Mouse (Mus musculus) adrenal gland, postnatal 4 days (tissue): Measurements from ENCODE around the gene Mpst. TPM values are rescaled to one million over a fixed set of nuclear protein-coding genes. Genes with fewer than 3 reads are reported as not detected.

Experiments used
- total RNA-seq, 2 experiments: library from RNA; stranded (reverse); gene quantifications; 2 replicates each; pipeline ENCODE4 v1.2.3; 2021

Mpst gene
- total RNA-seq, 2 experiments from 2014 or later = 52.8 to 53.8 TPM

Other genes with a start within 250 kb of the Mpst start
- 10 to 100 TPM; 32.1 to 32.8 TPM for gene Ift27, start 232.3 kb upstream of the Mpst start, total RNA-seq
- 10 to 100 TPM in 1 of 2 experiments, 1 to 10 TPM in 1; 2.8 to 13.4 TPM for gene Pvalb, start 200.0 kb upstream of the Mpst start, total RNA-seq
- 1 to 10 TPM; 3.6 to 4.9 TPM for gene Ncf4, start 161.6 kb upstream of the Mpst start, total RNA-seq
- gene Csf2rb2, start 100.7 kb upstream of the Mpst start, total RNA-seq = 1 to 10 TPM; 1.7 to 2.1 TPM
- gene Csf2rb, start 80.7 kb upstream of the Mpst start, total RNA-seq = 10 to 100 TPM; 10.9 to 13.4 TPM
- gene Tex33, start 10.5 kb upstream of the Mpst start, total RNA-seq = not detected
- gene Tst, start 509 bp upstream of the Mpst start, total RNA-seq = 100 to 1,000 TPM; 217 to 242 TPM
- 100 to 1,000 TPM; 107 to 113 TPM for gene Kctd17, start 22.1 kb downstream of the Mpst start, total RNA-seq
- gene Tmprss6, start 62.2 kb downstream of the Mpst start, total RNA-seq = 10 to 100 TPM in 1 of 2 experiments, 1 to 10 TPM in 1; 1.8 to 22.4 TPM
- gene Il2rb, start 88.9 kb downstream of the Mpst start, total RNA-seq = 1 to 10 TPM in 1 of 2 experiments, under 1 TPM in 1; 0.64 to 1.3 TPM
- 10 to 100 TPM; 81.8 to 93.0 TPM for gene C1qtnf6, start 125.0 kb downstream of the Mpst start, total RNA-seq
- 1 to 10 TPM in 1 of 2 experiments, under 1 TPM in 1; 0.79 to 1.3 TPM for gene Sstr3, start 138.3 kb downstream of the Mpst start, total RNA-seq
- 10 to 100 TPM in 1 of 2 experiments, 1 to 10 TPM in 1; 9.4 to 10.4 TPM for gene Rac2, start 166.4 kb downstream of the Mpst start, total RNA-seq
- gene Cyth4, start 190.6 kb downstream of the Mpst start, total RNA-seq = 1 to 10 TPM; 8.2 to 9.5 TPM